Mouse (Mus musculus) erythroid progenitor cell, adult 5-6 weeks (primary cell): ENCODE data around the gene Tm6sf2. TPM values are rescaled to one million over a fixed set of nuclear protein-coding genes. Genes with fewer than 3 reads are reported as not detected.
A peak's percentile ranks its signal among the peaks of the same experiment; 100 is the strongest.
"Not testable (repeated sequence)": the region's sequence is repeated elsewhere in the genome, so short reads cannot be mapped to it uniquely, and the experiment has no call there.

Experiments used
- ATAC-seq: replicated peaks from 2 replicates; pipeline ENCODE4 v1.8.0; 2016; ENCODE audit warnings: moderate number of reproducible peaks, mild to moderate bottlenecking, moderate TSS enrichment, inconsistent platforms; ENCODE audit not compliant: poor library complexity, low FRiP score, severe bottlenecking
- total RNA-seq, 2 experiments: library from RNA; stranded (forward) in 1 of 2; stranded (reverse) in 1 of 2; fragments of 150-400 nt in 1 of 2; fragments of 186-747, 209-891 nt in 1 of 2; gene quantifications; 2 replicates each; pipeline versions ENCODE4 v1.2.3 to v1.2.4; 2015 to 2017; ENCODE audit warnings: low replicate concordance in 2 of 2

Tm6sf2 gene
- total RNA-seq (2015; ENCODE audit: low replicate concordance) (1.3 TPM in 1 of 2 replicates, not detected in the other), total RNA-seq (2017; ENCODE audit: low replicate concordance) (not detected in 2 replicates)

- ATAC-seq, result peak; percentile 50; the same call in 1 of the 2 replicates
Observed at GRCm38 (mm10) chr8:70072441-70073069, at the start of gene Tm6sf2. Tm6sf2 (plus strand) TSS chr8:70072924.

GRCm38 (mm10) chr8:70023596-70023995, 49.1 kb upstream of the Tm6sf2 start:
- ATAC-seq, result no peak

- ATAC-seq, result no peak
Observed at GRCm38 (mm10) chr8:70026151-70026550, 46.6 kb upstream of the Tm6sf2 start.

GRCm38 (mm10) chr8:70030255-70030654, 42.5 kb upstream of the Tm6sf2 start:
- ATAC-seq, result no peak

- 0 out of 2 replicates have a peak, but pooled peaks have one; percentile 17 for ATAC-seq
Observed at GRCm38 (mm10) chr8:70037994-70038393, 34.7 kb upstream of the Tm6sf2 start.

- ATAC-seq, result peak; percentile 49
Observed at GRCm38 (mm10) chr8:70041885-70042546, 30.7 kb upstream of the Tm6sf2 start.

GRCm38 (mm10) chr8:70042583-70043455, 29.9 kb upstream of the Tm6sf2 start, which contains the start of the genes Mau2 and Sugp1:
Mau2 (minus strand) TSS chr8:70042734.
Sugp1 (plus strand) TSS chr8:70042813.
- peak; percentile 92 for ATAC-seq

- ATAC-seq, result no peak
Observed at GRCm38 (mm10) chr8:70043996-70044395, 28.7 kb upstream of the Tm6sf2 start.

GRCm38 (mm10) chr8:70049662-70050061, 23.1 kb upstream of the Tm6sf2 start:
- no peak for ATAC-seq

GRCm38 (mm10) chr8:70050434-70050833, 22.3 kb upstream of the Tm6sf2 start:
- not testable (repeated sequence) for ATAC-seq

GRCm38 (mm10) chr8:70057721-70058120, 15.0 kb upstream of the Tm6sf2 start:
- ATAC-seq, result no peak

- no peak for ATAC-seq
Observed at GRCm38 (mm10) chr8:70071836-70072440, 786 bp upstream of the Tm6sf2 start.

GRCm38 (mm10) chr8:70073120-70073519, 396 bp downstream of the Tm6sf2 start:
- no peak for ATAC-seq

- ATAC-seq, result no peak
Observed at GRCm38 (mm10) chr8:70073682-70074081, 958 bp downstream of the Tm6sf2 start.

- ATAC-seq, result no peak
Observed at GRCm38 (mm10) chr8:70081976-70082375, 9.3 kb downstream of the Tm6sf2 start.

- no peak for ATAC-seq
Observed at GRCm38 (mm10) chr8:70083285-70083684, 10.6 kb downstream of the Tm6sf2 start, which contains the start of gene Hapln4. Hapln4 (plus strand) TSS chr8:70083457.

GRCm38 (mm10) chr8:70084191-70085065, 11.7 kb downstream of the Tm6sf2 start:
- no peak for ATAC-seq

- ATAC-seq, result no peak
Observed at GRCm38 (mm10) chr8:70086151-70086550, 13.4 kb downstream of the Tm6sf2 start.

GRCm38 (mm10) chr8:70087237-70087636, 14.5 kb downstream of the Tm6sf2 start:
- no peak for ATAC-seq
